Mouse (Mus musculus): ENCODE data around the gene Orc5. TPM values are rescaled to one million over a fixed set of nuclear protein-coding genes. Genes with fewer than 3 reads are reported as not detected.

Gene Orc5
- polyA plus RNA-seq (2015; fragmentation: Nextera tagmentation; extraction: Ambion mirVana): 36.9 and 37.3 TPM in 2 replicates

GRCm38 (mm10) chr5:22550033-22550551 is at the start of gene Orc5:
TSS of gene Orc5 (minus strand) at chr5:22550429.
- Histone ChIP-seq H3K27ac (peak within 1 kb of the TSS; percentile 73), H3K4me1 (replicated peaks) (peaks cover 12% of the 10 kb centered on the region), H3K9me3 (no peaks in the 10 kb centered on the region; the same call in 1 of the 2 replicates), H3K36me3 (peaks cover 16% of the 10 kb centered on the region), H3K27me3 (no peaks in the 10 kb centered on the region), H3K4me2 (replicated peaks) (peak within 1 kb of the TSS; percentile 89), H3K4me3 (replicated peaks) (peak within 1 kb of the TSS; percentile 68), H3K9ac (replicated peaks) (peak within 1 kb of the TSS; percentile 81)
- ATAC-seq: peak; percentile 100
- WGBS: under 1% methylated on average over 31 of the region's 31 CpGs

DNA sequence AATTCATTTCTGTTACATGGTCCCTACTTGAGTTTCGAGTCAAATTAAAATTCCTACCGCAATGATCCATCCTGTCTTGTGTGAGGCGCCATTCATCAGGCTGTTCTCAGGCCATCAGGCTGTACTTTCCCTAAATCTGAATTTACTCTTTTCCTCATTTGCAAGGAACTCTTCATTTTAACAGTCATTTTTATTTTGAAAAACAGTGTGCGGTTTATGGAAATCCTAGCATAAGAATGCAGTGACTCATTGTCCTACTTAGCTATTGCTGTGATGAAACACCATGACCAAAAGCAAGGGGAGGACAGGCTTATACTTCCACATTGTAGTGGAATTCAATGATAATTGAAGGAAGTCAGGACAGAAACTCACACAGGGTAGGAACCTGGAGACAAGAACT is 46.8 kb upstream of the Orc5 start:
- Histone ChIP-seq H3K27ac (no peak overlapping the region), H3K4me3 (replicated peaks) (no peak overlapping the region), H3K9ac (replicated peaks) (no peak overlapping the region), H3K4me2 (replicated peaks) (no peak overlapping the region), H3K36me3 (no peaks in the 10 kb centered on the region), H3K4me1 (replicated peaks) (no peaks in the 10 kb centered on the region), H3K27me3 (no peaks in the 10 kb centered on the region), H3K9me3 (no peaks in the 10 kb centered on the region)
- WGBS: 96% methylated on average over 4 of the region's 4 CpGs
- ATAC-seq: no peak

GRCm38 (mm10) chr5:22589370-22589966 is 39.2 kb upstream of the Orc5 start:
- no peaks in the 10 kb centered on the region for H3K4me1 ChIP-seq (replicated peaks)
- 90% methylated on average over 1 of the region's 1 CpGs for WGBS
- H3K9me3 ChIP-seq: no peaks in the 10 kb centered on the region
- H3K9ac ChIP-seq (replicated peaks): no peak overlapping the region
- H3K4me2 ChIP-seq (replicated peaks): no peak overlapping the region
- no peaks in the 10 kb centered on the region for H3K36me3 ChIP-seq
- H3K27ac ChIP-seq: no peak overlapping the region
- no peak for ATAC-seq
- no peaks in the 10 kb centered on the region for H3K27me3 ChIP-seq
- H3K4me3 ChIP-seq (replicated peaks): no peak overlapping the region

- ATAC-seq: no peak
- no peaks in the 10 kb centered on the region for H3K9me3 ChIP-seq
- WGBS: 72% methylated on average over 1 of the region's 1 CpGs
- H3K4me2 ChIP-seq (replicated peaks): no peak overlapping the region
- H3K4me1 ChIP-seq (replicated peaks): no peaks in the 10 kb centered on the region
- no peak overlapping the region for H3K27ac ChIP-seq
- H3K9ac ChIP-seq (replicated peaks): no peak overlapping the region
- H3K27me3 ChIP-seq: no peaks in the 10 kb centered on the region
- H3K4me3 ChIP-seq (replicated peaks): no peak overlapping the region
- H3K36me3 ChIP-seq: no peaks in the 10 kb centered on the region
These were observed 37.3 kb upstream of the Orc5 start for GRCm38 (mm10) chr5:22587492-22587891.

DNA sequence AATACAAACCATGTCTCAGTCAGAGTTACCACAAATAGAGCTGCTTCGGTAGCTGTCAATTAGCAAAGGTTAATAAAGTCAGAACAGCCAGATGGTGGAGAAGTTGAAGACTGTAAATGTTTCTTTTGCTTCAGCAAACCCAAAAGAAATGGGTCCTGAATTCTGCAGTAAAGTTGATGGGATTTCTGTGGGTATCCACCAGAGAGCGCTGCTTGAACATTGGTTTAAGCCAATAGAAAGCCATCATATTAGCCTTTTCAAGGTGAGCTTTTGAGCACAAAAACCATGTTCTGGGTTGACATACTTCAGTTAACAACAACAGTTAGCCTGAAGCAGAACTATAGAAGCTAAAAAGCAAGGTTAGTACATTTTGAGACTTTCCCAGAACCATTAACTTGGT is 34.3 kb upstream of the Orc5 start:
- Histone ChIP-seq H3K9me3 (no peaks in the 10 kb centered on the region), H3K4me1 (replicated peaks) (no peaks in the 10 kb centered on the region), H3K9ac (replicated peaks) (no peak overlapping the region), H3K36me3 (no peaks in the 10 kb centered on the region), H3K27ac (no peak overlapping the region), H3K4me3 (replicated peaks) (no peak overlapping the region), H3K4me2 (replicated peaks) (no peak overlapping the region), H3K27me3 (no peaks in the 10 kb centered on the region)
- 63% methylated on average over 2 of the region's 2 CpGs for WGBS
- no peak for ATAC-seq

DNA sequence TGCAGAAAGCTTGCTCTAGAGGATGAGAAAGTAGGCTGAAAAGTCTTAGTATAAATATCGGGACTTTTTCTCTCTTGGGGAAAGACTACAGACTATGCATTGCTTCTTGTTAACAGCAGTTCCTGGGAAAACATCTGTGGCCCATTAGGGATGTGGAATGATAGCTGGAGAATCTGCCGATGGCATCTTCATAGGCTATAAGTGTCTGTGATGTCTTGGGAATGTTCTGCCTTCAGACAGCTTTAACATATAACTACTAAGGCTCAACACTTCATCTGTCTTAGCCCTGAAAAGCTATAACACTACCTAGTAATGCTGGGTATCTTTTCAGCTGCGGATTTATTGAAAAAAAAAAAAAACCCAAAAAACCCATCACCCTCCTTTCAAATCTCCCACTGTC is 27.8 kb upstream of the Orc5 start:
- H3K4me1 ChIP-seq (replicated peaks): no peaks in the 10 kb centered on the region
- no peak overlapping the region for H3K4me2 ChIP-seq (replicated peaks)
- H3K27me3 ChIP-seq: no peaks in the 10 kb centered on the region
- H3K27ac ChIP-seq: no peak overlapping the region
- no peaks in the 10 kb centered on the region for H3K36me3 ChIP-seq
- WGBS: 89% methylated on average over 3 of the region's 3 CpGs
- no peak for ATAC-seq
- H3K9me3 ChIP-seq: no peaks in the 10 kb centered on the region
- no peak overlapping the region for H3K9ac ChIP-seq (replicated peaks)
- no peak overlapping the region for H3K4me3 ChIP-seq (replicated peaks)

DNA sequence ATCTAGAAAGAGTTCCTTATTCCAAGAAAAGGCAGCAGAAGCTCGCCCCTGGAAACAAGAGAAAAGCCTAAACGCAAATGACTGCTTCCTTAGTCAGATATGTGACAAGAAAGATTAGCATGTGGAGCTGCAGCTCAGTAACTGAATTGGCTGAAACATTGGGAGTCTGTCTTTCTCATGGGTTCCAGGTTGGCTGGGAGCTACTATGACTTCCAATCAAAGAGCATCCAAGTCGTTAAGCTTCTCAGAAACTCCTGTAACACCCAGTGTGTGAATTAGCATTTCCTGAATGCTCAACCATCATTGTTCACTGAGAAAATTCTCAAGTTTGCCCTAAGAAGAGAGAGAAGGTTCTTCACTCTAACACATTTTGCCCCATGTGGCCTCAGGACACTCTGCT is 24.5 kb upstream of the Orc5 start:
- Histone ChIP-seq H3K36me3 (no peaks in the 10 kb centered on the region), H3K9ac (replicated peaks) (no peak overlapping the region), H3K27ac (no peak overlapping the region), H3K4me3 (replicated peaks) (no peak overlapping the region), H3K4me1 (replicated peaks) (no peaks in the 10 kb centered on the region), H3K9me3 (no peaks in the 10 kb centered on the region), H3K27me3 (no peaks in the 10 kb centered on the region), H3K4me2 (replicated peaks) (no peak overlapping the region)
- WGBS: 57% methylated on average over 3 of the region's 3 CpGs
- ATAC-seq: no peak

GRCm38 (mm10) chr5:22574161-22574560 is 23.9 kb upstream of the Orc5 start:
- H3K4me3 ChIP-seq (replicated peaks): no peak overlapping the region
- H3K9me3 ChIP-seq: no peaks in the 10 kb centered on the region
- no peak overlapping the region for H3K9ac ChIP-seq (replicated peaks)
- no peak for ATAC-seq
- H3K4me2 ChIP-seq (replicated peaks): no peak overlapping the region
- WGBS: 68% methylated on average over 1 of the region's 1 CpGs
- H3K4me1 ChIP-seq (replicated peaks): no peaks in the 10 kb centered on the region
- no peak overlapping the region for H3K27ac ChIP-seq
- H3K27me3 ChIP-seq: no peaks in the 10 kb centered on the region
- no peaks in the 10 kb centered on the region for H3K36me3 ChIP-seq

DNA sequence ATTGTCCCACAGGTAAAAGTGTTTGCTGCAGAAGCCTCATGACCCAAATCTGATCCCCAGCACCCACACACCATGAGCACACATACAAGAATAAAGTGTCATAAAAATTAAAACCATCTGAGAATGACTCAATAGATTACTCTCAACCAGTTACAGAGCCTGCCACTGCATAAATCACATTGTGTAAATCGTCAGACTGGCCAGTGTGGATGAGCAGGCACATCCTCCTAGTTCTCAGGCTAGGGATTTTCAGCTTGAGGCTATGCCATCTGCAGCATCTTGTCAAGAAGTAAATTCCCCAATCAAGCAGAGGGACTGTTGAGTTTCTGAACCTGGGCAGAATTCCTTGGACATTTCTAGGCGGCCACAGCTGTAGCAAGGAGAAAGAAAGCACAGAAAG is 23.5 kb upstream of the Orc5 start:
- H3K36me3 ChIP-seq: no peaks in the 10 kb centered on the region
- H3K4me2 ChIP-seq (replicated peaks): no peak overlapping the region
- no peaks in the 10 kb centered on the region for H3K9me3 ChIP-seq
- H3K4me3 ChIP-seq (replicated peaks): no peak overlapping the region
- WGBS: 70% methylated on average over 2 of the region's 2 CpGs
- no peak overlapping the region for H3K9ac ChIP-seq (replicated peaks)
- no peak for ATAC-seq
- no peaks in the 10 kb centered on the region for H3K27me3 ChIP-seq
- H3K4me1 ChIP-seq (replicated peaks): no peaks in the 10 kb centered on the region
- no peak overlapping the region for H3K27ac ChIP-seq

- no peaks in the 10 kb centered on the region for H3K27me3 ChIP-seq
- H3K9ac ChIP-seq (replicated peaks): no peak overlapping the region
- H3K4me2 ChIP-seq (replicated peaks): no peak overlapping the region
- H3K36me3 ChIP-seq: no peaks in the 10 kb centered on the region
- no peaks in the 10 kb centered on the region for H3K9me3 ChIP-seq
- ATAC-seq: no peak
- no peaks in the 10 kb centered on the region for H3K4me1 ChIP-seq (replicated peaks)
- no peak overlapping the region for H3K4me3 ChIP-seq (replicated peaks)
- WGBS: 95% methylated on average over 6 of the region's 6 CpGs
- no peak overlapping the region for H3K27ac ChIP-seq
These were observed 22.7 kb upstream of the Orc5 start for GRCm38 (mm10) chr5:22572881-22573280.

DNA sequence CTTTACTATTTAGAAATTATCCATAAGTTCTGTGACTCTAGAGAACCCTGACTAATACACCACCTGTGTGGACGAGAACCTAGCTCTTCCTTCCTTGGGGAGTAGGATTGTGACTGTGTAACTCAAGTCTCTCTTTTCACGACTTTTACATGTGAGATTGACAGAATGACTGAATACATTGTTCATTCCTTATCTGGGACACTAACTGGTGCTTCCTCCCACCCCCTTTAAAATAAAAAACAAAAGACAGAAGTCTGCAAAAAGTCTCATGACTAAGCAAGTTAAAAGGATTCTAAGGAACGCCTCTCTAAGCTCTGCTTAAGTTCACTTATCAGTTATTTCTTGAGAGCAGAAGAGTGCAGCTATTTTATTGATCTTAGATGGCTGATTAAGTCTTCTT is 22.2 kb upstream of the Orc5 start:
- Histone ChIP-seq H3K27ac (no peak overlapping the region), H3K9ac (replicated peaks) (no peak overlapping the region)
- whole genome bisulfite sequencing: 84% methylated on average over 3 of the region's 3 CpGs

DNA sequence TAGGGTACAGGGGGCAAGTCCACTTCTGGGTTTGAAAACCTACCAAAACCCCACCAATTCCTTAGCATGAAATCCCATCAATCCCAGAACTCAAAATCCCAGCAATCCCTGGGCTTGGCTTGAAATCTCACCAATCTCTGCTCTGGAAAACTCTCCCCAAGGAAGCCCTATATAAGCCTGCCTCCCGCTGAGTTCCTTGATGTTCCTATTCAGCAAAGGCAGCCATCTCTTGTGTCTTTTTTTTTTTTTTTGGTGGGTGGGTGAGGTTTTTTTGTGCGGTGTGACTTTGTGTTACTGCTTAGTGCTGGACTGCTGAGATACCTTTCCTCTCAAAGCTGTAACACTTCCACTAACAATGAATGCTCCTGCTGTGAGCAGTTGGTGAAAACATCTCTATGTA is 15.5 kb upstream of the Orc5 start:
- Histone ChIP-seq H3K4me1 (replicated peaks) (no peaks in the 10 kb centered on the region), H3K4me2 (replicated peaks) (no peak overlapping the region), H3K9ac (replicated peaks) (no peak overlapping the region), H3K36me3 (0 out of 2 replicates have a peak, but pooled peaks cover 1% of the 10 kb centered on the region), H3K27me3 (no peaks in the 10 kb centered on the region), H3K27ac (no peak overlapping the region), H3K9me3 (0 out of 2 replicates have a peak, but pooled peaks cover 2% of the 10 kb centered on the region), H3K4me3 (replicated peaks) (no peak overlapping the region)
- ATAC-seq: no peak
- 89% methylated on average over 2 of the region's 2 CpGs for WGBS

More for the DNA sequence above, 22.2 kb upstream of the Orc5 start:
- Histone ChIP-seq H3K4me3 (replicated peaks) (no peak overlapping the region), H3K27me3 (no peaks in the 10 kb centered on the region), H3K36me3 (no peaks in the 10 kb centered on the region), H3K9me3 (no peaks in the 10 kb centered on the region), H3K4me1 (replicated peaks) (no peaks in the 10 kb centered on the region), H3K4me2 (replicated peaks) (no peak overlapping the region)
- ATAC-seq: no peak

DNA sequence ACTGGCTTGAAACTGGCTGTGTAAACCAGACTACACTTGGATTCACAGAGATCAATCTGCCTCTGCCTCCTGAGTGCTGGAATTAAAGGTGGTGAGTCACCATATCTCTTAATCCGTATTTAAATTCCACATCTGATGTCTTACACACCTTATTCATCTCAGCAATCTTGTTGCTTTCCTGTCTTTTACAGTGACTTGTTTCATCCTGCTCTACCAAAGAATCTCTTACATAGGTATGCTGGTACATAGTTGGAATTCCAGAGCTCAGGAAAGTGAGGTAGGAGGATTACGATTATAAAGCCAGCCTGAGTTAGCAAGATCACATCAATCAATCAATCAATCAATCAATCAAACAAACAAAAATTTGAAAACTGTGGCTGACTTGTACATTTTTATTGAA is 9.6 kb upstream of the Orc5 start:
- Histone ChIP-seq H3K4me1 (replicated peaks) (no peaks in the 10 kb centered on the region), H3K36me3 (0 out of 2 replicates have a peak, but pooled peaks cover 7% of the 10 kb centered on the region), H3K4me3 (replicated peaks) (no peak overlapping the region), H3K4me2 (replicated peaks) (no peak overlapping the region), H3K27ac (no peak overlapping the region), H3K9me3 (0 out of 2 replicates have a peak, but pooled peaks cover 2% of the 10 kb centered on the region), H3K9ac (replicated peaks) (no peak overlapping the region), H3K27me3 (no peaks in the 10 kb centered on the region)
- WGBS: 83% methylated on average over 2 of the region's 2 CpGs
- ATAC-seq: no peak

All from midbrain, embryonic 13.5 days (tissue).